Mouse (Mus musculus) heart, postnatal 14 days (tissue): ENCODE results near the gene Rara. TPM values are rescaled to one million over a fixed set of nuclear protein-coding genes. Genes with fewer than 3 reads are reported as not detected.
"Not testable (repeated sequence)": the region's sequence is repeated elsewhere in the genome, so short reads cannot be mapped to it uniquely, and the experiment has no call there.

Experiments used
- DNase-seq, 2 experiments: peaks; one replicate each; pipeline ENCODE4 v3.0.0; 2021 to 2022
- intact Hi-C: fragments of 180-260 bp; cut with DNase I; formaldehyde crosslinking; loops from one replicate; pipeline ENCODE4 v1.15.1; 2025
- long read RNA-seq, 2 experiments: library from polyadenylated mRNA; stranded (forward); transcript quantifications; one replicate each; pipeline ENCODE4 v2.0.0; 2021
- total RNA-seq, 2 experiments: library from RNA; stranded (reverse); gene quantifications; 2 replicates each; pipeline ENCODE4 v1.2.3; 2021

Gene Rara
- 10 to 100 TPM; 17.9 to 21.6 TPM for total RNA-seq
- long read RNA-seq, experiment 1, partial matches to known transcripts = 0 of 19 reads
- long read RNA-seq, experiment 1, other reads (novel, unspliced or antisense) = 15 of 19 reads
- long read RNA-seq, experiment 2, partial matches to known transcripts = 7 of 14 reads
- long read RNA-seq, experiment 2, other reads (novel, unspliced or antisense) = 1 of 14 reads

DNA sequence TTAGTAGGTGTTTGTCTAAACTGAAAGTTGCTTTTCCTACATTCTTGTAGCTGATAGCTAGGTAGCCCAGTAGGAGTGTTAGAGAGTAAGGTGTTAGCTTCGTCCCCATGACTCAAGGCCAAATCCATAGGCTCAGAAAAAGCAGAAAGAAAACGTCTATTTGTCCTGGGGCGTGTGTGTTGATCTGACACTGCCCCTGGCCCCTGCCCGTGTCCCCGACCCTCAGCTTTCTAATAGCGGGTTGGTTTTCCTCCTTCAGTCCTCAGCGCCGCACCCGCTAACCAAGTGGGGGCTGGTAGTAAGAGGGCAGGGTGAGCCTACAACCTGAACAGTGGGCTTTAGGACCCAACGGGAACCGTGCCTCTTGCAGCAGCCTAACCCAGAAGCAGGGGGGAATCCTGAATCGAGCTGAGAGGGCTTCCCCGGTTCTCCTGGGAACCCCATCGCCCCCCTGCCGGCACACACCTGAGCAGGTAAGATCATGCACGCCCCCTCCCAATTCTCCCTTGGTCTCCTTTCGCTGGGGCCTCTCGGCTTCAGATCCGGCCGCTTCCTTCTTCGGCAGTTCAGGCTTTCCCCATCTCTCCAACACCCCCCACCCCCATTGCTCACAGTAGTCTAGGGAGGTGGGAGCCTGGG, at the start of gene Rara:
Rara (plus strand) TSS at position 381 of the 639 bp plus-strand sequence.
- peak in 1 of 2 experiments; percentile 21 for DNase-seq
- intact Hi-C loops = no loop called here

DNA sequence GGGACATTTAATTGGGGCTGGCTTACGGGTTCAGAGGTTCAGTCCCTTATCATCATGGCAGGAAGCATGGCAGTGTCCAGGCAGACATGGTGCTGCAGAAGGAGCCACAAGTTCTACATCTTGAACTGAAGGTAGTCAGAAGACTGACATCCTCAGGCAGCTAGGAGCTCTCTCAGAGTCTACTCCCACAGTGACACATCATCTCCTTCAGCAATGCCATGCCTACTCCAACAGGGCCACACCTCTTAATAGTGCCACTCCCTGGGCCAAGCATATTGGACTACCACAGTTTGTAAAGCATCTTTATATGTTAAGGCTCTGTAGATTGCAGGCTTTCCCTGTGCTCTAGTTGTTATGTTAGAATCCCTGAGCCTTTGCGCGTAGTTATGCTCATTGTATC, 39.9 kb upstream of the Rara start:
- intact Hi-C loops = no loop called here
- no peak for DNase-seq

DNA sequence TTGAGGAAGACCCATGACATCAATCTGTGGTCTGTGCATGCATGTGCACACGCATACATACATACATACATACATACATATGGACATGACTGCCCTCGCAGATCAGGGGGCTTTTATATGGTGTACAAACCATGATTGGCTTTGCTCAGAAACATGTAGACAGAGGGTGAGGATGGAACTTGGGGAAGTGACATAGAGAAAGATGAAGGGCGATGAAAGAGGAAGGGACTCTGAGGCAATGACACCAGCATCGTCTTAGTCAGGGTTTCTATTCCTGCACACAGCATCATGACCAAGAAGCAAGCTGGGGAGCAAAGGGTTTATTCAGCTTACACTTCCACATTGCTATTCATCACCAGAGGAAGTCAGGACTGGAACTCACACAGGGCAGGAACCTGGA, 38.5 kb upstream of the Rara start:
- intact Hi-C loops = no loop called here
- DNase-seq = no peak

DNA sequence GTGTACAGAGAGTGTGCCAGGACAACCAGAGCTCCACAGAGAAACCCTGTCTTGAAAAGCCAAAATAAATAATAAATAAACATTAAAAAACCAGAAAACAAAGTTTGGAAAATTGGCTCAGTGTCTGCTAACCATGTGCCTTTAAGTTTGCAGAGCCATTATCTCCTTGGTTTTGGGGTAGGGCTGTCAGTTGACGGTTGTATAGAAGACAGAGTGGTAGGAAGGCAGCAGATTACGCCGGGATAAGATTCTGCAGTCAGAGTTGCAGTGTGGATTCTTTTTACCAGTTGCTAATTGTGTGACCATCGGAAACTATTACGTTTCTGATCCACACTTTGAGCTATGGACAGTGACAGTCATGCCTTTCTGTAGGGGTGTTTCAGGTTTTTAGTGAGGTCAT, 37.6 kb upstream of the Rara start:
- intact Hi-C loops = no loop called here
- no peak for DNase-seq

GRCm38 (mm10) chr11:98892426-98892825, 35.2 kb upstream of the Rara start:
- DNase-seq = no peak
- intact Hi-C loops = no loop called here

DNA sequence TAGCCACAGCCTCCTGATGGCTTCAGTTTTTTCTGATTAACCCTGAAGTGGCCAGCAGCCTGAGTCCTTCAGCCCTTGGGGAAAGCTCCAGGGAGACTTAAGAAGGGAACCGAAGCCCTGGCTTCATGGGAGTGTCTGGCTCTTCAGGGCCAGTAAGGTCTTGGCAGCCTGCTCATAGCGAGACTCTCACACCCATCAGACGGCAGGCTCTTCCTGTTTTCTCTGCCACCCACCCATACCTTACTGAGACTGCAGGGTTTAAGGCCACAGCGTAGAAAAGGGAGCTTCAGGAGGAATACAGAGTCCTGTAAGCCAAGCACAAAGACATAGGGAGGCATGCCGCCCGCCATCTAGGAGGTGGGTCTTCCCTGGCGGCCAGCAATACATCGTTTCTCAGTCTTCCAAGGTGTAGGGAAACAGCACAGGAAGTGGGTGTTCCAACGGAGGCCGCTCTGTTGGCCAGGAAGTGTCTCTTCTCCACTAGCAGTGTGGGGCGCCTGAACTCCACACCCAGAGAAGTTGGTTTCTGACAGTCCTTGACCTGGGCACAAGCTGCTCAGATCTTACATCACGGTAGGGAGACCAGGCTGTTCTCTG, 27.0 kb upstream of the Rara start:
- DNase-seq = no peak
- intact Hi-C loops = no loop called here

GRCm38 (mm10) chr11:98902621-98903245, 24.9 kb upstream of the Rara start:
- intact Hi-C loops = no loop called here
- DNase-seq = no peak

GRCm38 (mm10) chr11:98904577-98904976, 23.0 kb upstream of the Rara start:
- DNase-seq = no peak
- intact Hi-C loops = no loop called here

- no peak for DNase-seq
- intact Hi-C loops = no loop called here
Observed at GRCm38 (mm10) chr11:98905033-98905432, 22.6 kb upstream of the Rara start.

DNA sequence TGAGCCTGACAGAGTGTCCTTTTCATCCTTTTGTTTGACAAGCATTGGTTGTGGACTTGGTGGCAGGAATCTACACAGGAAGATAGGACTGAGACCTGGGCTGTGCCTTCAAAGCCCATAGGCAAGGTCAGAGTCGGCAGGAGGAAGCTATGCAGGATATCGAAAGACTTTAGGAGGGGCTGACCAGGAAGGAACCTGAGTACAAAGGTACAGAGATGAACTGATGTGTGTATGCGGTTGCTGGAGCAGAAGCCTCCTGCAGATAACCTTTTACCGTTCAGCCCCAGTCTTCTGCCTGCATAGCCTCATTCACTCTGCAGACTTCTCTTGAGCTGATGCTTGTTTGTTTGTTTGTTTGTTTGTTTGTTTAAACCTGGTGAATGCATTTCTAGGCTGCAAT, 22.0 kb upstream of the Rara start:
- no peak for DNase-seq
- intact Hi-C loops = no loop called here

DNA sequence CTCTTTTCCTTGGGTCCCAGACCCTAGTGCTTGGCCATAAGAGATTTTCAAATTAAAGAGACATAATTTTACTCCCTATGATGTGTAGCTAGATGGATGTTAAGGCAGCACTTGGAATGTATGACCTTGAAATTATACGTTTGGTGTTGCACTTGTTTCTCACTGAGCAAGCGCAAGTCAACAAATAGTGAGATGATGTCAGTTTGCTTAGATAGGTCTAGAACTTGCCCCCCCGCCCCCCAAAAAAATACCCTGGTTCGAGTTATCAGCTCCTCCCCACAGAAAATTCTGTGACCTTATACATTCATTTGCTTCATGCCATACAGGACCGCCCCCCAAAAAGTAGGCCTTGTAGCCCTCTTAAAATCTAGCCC, 20.6 kb upstream of the Rara start:
- DNase-seq = no peak
- intact Hi-C loops = no loop called here

DNA sequence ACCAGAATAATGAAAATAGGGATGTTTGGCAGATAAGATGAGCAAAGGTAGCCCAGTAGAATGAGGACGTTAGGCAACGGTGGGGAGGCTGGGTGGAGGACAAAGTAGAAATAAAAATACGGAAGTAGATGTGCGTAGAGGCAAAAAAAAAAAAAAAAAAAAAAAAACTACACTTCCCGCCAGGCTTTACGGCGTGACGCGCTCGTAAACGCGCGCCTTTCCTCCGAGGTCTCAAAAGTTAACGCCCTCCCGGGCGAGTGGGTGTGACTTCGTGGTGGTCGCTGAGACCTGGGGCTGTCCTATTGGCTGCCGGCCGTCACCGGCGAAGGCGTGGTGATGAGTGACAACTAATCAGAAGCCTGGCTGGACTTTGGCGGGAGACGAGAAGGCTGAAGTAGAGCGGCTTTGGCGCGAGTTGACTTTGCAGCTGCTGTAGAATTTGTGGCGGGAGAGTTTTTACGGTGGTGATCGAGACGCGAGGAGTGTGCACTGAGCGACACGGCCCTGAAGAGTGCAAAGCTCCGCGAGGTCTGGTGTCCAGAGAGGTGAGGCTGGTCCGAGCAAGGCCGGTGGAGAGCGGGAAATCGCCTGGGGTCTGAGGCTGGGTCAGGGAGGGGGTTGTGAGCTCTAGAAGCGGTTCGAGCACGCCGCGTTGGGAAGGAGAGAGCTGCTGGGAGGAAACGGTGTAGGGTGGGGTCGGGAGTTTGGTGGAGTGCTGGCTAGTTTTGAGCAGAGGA, 20.0 kb upstream of the Rara start, which contains the start of gene Cdc6:
Cdc6 (plus strand) TSS at position 365 of the 737 bp plus-strand sequence.
- intact Hi-C loops = loop anchor here (2.0 kb wide), 1 partner anchor 207 kb away; the partner anchor contains the start of gene Csf3

DNA sequence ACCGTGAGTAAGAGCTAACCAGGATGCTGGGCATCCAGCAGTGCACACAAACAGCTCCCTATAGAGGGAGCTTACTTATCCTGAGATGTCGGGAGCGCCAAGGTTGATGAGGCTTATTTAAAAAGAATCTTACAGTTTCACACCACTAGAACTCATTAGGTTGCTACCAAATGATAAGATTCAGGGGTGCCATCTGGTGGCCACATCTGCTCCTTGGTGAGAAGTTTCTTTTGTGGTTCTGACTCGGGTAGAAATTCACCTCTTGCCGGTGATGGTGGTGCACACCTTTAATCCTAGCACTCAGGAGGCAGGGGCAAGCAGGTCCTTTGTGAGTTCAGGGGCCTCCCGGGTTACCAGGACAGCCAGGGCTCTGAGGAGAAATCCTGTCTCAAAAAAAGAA, 18.0 kb upstream of the Rara start:
- peak; percentile 66 to 77 for DNase-seq
- intact Hi-C loops = loop anchor here (1.0 to 2.0 kb wide), 2 partner anchors 50 to 209 kb away; partner anchors contain the start of gene Csf3

More for the DNA sequence above, 20.0 kb upstream of the Rara start, which contains the start of gene Cdc6:
- DNase-seq = peak; percentile 94 to 96

DNA sequence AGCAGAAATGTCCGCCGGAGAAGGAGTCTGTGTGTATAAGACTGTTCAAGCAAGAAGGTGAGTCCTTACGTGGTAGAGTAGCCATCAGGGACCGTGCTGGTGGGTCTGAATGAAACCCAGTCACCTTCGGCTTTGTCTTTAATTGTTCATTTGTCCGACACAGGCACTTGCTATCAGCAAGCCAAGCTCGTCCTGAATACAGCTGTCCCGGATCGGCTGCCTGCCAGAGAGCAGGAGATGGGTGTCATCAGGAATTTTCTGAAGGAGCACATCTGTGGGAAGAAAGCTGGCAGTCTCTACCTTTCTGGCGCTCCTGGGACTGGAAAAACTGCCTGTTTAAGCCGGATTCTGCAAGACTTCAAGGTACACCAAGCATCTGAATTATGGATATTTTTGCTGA, 17.2 kb upstream of the Rara start:
- intact Hi-C loops = no loop called here
- peak in 1 of 2 experiments; percentile 48 for DNase-seq

DNA sequence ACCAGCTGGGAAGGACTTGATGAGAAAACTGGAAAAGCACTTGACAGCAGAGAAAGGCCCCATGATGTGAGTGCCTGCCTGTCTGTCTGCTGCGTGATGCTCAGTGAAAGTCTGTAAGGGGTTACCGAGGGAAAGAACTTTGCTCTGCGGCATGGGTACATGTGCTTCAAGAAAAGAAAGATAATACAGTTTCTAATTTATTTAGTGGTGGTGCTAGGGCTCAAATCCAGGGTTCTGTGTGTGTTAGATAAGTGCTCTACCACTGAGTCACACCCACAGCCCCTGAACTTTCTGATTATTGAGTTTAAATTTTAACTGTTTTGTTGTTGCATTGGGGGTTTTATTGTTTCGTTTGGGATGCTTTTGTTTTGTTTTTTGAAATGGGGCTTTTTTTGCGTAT, 16.1 kb upstream of the Rara start:
- intact Hi-C loops = no loop called here
- no peak for DNase-seq

DNA sequence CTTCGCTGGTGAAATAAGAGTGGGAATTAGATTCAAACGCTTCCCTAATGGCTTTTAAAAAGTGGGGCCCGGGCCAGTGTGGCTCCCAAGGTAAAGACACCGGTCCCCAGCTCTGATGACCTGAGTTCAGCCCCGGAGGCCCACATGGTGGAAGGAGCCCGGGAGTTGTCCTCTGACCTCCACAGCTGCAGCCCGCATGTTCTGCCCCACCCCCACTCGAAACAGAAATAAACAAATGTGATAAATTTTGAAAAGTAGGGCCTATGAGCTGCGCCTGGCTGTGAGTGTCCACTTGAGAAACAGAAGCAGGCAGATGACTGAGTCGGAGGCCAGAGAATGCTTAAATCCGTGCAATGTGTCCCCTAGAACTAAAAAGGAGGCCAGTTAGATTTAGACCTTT, 13.4 kb upstream of the Rara start:
- intact Hi-C loops = no loop called here

GRCm38 (mm10) chr11:98916376-98916775, 11.2 kb upstream of the Rara start:
- intact Hi-C loops, DNase-seq: not testable (repeated sequence)

More for the DNA sequence above, 13.4 kb upstream of the Rara start:
- DNase-seq = no peak

GRCm38 (mm10) chr11:98917428-98918005, 10.1 kb upstream of the Rara start:
- DNase-seq = peak; percentile 20 to 42
- intact Hi-C loops = loop anchor here (2.0 kb wide), 1 partner anchor 231 kb away; no protein-coding TSS in a partner anchor

DNA sequence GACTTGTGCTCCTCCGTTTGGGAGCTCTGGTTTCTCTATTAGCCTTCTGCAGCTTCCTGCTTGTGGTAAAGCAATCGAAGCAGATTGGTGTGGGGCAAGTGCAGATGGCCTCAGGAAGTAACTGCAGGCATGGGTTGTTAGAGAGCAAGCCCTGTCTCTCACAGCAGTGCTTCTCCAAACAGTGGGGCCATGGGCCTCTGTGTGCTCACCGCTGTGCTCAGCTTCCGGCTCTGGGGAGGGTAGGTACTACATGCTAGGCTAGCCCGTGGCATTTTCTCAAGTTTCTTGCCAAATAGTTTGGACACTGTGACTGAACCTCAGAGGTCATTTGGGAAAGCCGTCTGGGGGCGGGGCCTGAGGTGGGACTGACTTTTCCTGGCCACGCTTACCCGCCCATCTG, 9.4 kb upstream of the Rara start:
- intact Hi-C loops = loop anchor here (2.0 kb wide), 1 partner anchor 231 kb away; no protein-coding TSS in a partner anchor
- DNase-seq = peak; percentile 41 to 49

DNA sequence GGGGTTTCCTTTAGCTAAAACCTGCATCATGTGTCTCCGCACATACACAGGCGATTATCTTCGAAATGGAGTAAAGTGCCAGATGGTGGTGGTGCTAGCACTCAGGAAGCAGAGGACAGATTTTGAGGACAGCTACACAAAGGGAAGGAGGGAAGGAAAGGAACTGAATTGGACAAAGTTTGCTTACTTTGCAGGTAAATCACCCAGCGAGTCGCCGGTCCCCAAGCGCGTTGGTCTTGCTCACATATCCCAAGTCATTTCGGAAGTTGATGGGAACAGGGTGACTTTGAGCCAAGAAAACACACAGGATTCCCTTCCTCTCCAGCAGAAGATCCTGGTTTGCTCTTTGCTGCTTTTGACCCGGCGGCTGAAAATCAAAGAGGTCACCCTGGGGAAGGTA, 8.6 kb upstream of the Rara start:
- intact Hi-C loops = loop anchor here (2.0 kb wide), 1 partner anchor 230 kb away; no protein-coding TSS in a partner anchor
- no peak for DNase-seq
